Mouse (Mus musculus) ES-E14 (cell line): ENCODE measurements at regions not wholly inside any gene's neighbourhood (a gene's known extent, or its start where the extent isn't known, plus 50 kb on each side); places are given as distances from the start of the nearest gene placed in this dataset.

Source experiments
- MAFK ChIP-seq: IDR thresholded peaks from 2 replicates; pipeline ENCODE4 v1.6.1; 2014; ENCODE audit warnings: mild to moderate bottlenecking, low read depth, low read length, inconsistent platforms; ENCODE audit not compliant: insufficient read depth
- ZC3H11A ChIP-seq: IDR thresholded peaks from 2 replicates; pipeline ENCODE4 v1.6.1; 2012; ENCODE audit warnings: low read depth, mild to moderate bottlenecking, inconsistent platforms, low read length, borderline replicate concordance
- ZNF384 ChIP-seq: IDR thresholded peaks from 2 replicates; pipeline ENCODE4 v1.6.1; 2012; ENCODE audit warnings: low read depth, low read length, inconsistent platforms

DNA sequence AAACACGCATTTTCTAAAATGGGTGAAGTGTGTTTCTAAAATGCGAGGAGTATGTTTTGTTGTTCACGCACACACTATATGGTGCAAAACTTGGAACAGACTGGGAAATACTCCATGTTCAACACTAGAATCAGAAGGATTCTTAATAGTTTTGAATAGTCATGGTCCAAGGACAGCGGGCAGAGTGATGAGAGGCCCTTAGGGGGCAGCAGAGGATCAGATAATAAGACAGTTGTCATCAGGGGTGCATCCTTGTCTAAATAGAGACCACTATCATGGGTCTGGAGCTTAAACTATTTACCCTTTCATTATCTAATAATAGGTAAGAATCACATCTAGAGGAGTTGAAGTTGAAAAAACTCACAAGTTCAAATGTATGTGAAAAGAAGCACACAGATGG is 482.2 kb upstream of the Man1a start:
- TF ChIP-seq ZC3H11A (peak; percentile 60; the same call in 1 of the 2 replicates), ZNF384 (no peak), MAFK (no peak)
